ENCODE assay signal across 28 mouse cellular contexts in the genomic region with DNA sequence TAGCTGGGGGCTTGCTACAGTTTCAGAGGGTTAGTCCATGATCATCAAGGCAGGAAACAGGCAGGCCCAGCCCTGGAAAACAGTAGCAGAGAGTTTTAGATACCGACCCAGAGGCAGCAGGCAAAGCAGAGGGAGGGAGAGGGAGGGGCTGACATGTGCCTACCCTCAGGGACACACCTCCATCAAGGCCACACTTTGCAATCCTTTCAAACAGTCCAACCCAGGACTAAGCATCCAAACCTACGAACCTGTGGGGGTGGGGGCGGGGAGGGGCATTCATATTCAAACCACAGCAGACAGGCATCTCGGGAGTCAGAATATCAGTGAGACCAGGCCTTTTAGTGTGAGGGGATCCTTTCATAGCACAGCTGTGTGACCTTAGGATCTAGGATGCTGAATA.
DNase-seq lines count a peak whose midpoint lies in the region; ATAC-seq lines count a peak whose summit lies in the region.
"Had no signal": no experiment of that assay in that cellular context is flagged by ENCODE, and none has a peak within 500 bp of the region (broad histone marks: within the 10 kb centered on the region; RNA-seq: fewer than 3 reads in every experiment).

No protein-coding gene starts in this region.

- H3K9me3 ChIP-seq in forebrain, embryonic 12.5 days, result no peaks in the 10 kb centered on the region
- no peaks in the 10 kb centered on the region for H3K9me3 ChIP-seq in forebrain, embryonic 14.5 days (replicated peaks; ENCODE audit: control insufficient read depth, low read length)
- no peaks in the 10 kb centered on the region for H3K9me3 ChIP-seq in midbrain, embryonic 11.5 days (ENCODE audit: control insufficient read depth, low read length)
- no peaks in the 10 kb centered on the region for H3K9me3 ChIP-seq in midbrain, embryonic 13.5 days
- H3K9me3 ChIP-seq: embryonic facial prominence, embryonic 13.5 days; heart, embryonic 15.5 days; intestine, embryonic 15.5 days had no signal

- 0 out of 2 replicates have a peak, but pooled peaks have one; percentile 17 for ATAC-seq in forebrain, embryonic 12.5 days (ENCODE audit: low FRiP score)
- ATAC-seq in forebrain, embryonic 14.5 days, result no peak
- ATAC-seq in midbrain, embryonic 11.5 days (ENCODE audit: low FRiP score), result no peak
- no peak for ATAC-seq in midbrain, embryonic 13.5 days
- ATAC-seq: CD4-positive, CD25-positive, alpha-beta regulatory T cell, adult 4 months; forebrain, embryonic 16.5 days; hindbrain, embryonic 16.5 days had no signal

- 61% methylated on average over 4 of the region's 4 CpGs for WGBS in forebrain, embryonic 12.5 days
- 67% methylated on average over 4 of the region's 4 CpGs for WGBS in forebrain, embryonic 14.5 days
- 65% methylated on average over 4 of the region's 4 CpGs for WGBS in midbrain, embryonic 11.5 days
- WGBS in midbrain, embryonic 13.5 days, result 68% methylated on average over 4 of the region's 4 CpGs

- no peaks in the 10 kb centered on the region for H3K27me3 ChIP-seq in forebrain, embryonic 12.5 days
- H3K27me3 ChIP-seq in forebrain, embryonic 14.5 days (replicated peaks; ENCODE audit: control insufficient read depth, insufficient read depth, low read length), result no peaks in the 10 kb centered on the region
- no peaks in the 10 kb centered on the region for H3K27me3 ChIP-seq in midbrain, embryonic 11.5 days (ENCODE audit: control insufficient read depth, insufficient read depth, low read length)
- no peaks in the 10 kb centered on the region for H3K27me3 ChIP-seq in midbrain, embryonic 13.5 days
- H3K27me3 ChIP-seq: embryonic facial prominence, embryonic 13.5 days; heart, embryonic 12.5 days; heart, embryonic 15.5 days; intestine, embryonic 15.5 days had no signal

- H3K36me3 ChIP-seq in forebrain, embryonic 12.5 days (replicated peaks), result no peaks in the 10 kb centered on the region
- H3K36me3 ChIP-seq in forebrain, embryonic 14.5 days (ENCODE audit: control insufficient read depth, insufficient read depth, low read length), result no peaks in the 10 kb centered on the region
- no peaks in the 10 kb centered on the region for H3K36me3 ChIP-seq in midbrain, embryonic 11.5 days (ENCODE audit: control insufficient read depth, insufficient read depth, low read length)
- no peaks in the 10 kb centered on the region for H3K36me3 ChIP-seq in midbrain, embryonic 13.5 days
- H3K36me3 ChIP-seq: embryonic facial prominence, embryonic 13.5 days; heart, embryonic 15.5 days; intestine, embryonic 15.5 days had no signal

- no peak overlapping the region for H3K27ac ChIP-seq in forebrain, embryonic 12.5 days
- no peak overlapping the region for H3K27ac ChIP-seq in forebrain, embryonic 14.5 days (ENCODE audit: low read depth, low read length)
- H3K27ac ChIP-seq in midbrain, embryonic 11.5 days (ENCODE audit: low read depth, low read length), result no peak overlapping the region
- H3K27ac ChIP-seq in midbrain, embryonic 13.5 days, result no peak overlapping the region
- H3K27ac ChIP-seq: embryonic facial prominence, embryonic 13.5 days; gastrocnemius, adult 2 months; heart, embryonic 15.5 days; intestine, embryonic 15.5 days had no signal

- no peak overlapping the region for H3K9ac ChIP-seq in forebrain, embryonic 12.5 days
- no peak overlapping the region for H3K9ac ChIP-seq in forebrain, embryonic 14.5 days (ENCODE audit: low read length)
- no peak overlapping the region for H3K9ac ChIP-seq in midbrain, embryonic 11.5 days (ENCODE audit: low read length)
- no peak overlapping the region for H3K9ac ChIP-seq in midbrain, embryonic 13.5 days (replicated peaks)
- H3K9ac ChIP-seq: embryonic facial prominence, embryonic 13.5 days; heart, embryonic 12.5 days; heart, embryonic 15.5 days; intestine, embryonic 15.5 days had no signal

- DNase-seq in forebrain, embryonic 14.5 days (ENCODE audit: low spot score), result no peak
- peak; percentile 59 for DNase-seq in midbrain, embryonic 11.5 days (ENCODE audit: low spot score, missing footprints)
- DNase-seq in testis, postnatal 10 days (ENCODE audit: low spot score), result peak; percentile 31
- no peak for DNase-seq in testis, postnatal 14 days (ENCODE audit: low spot score)
- DNase-seq in ZHBTc4 (ENCODE audit: low read depth, low spot score), result peak; percentile 72
- DNase-seq in frontal cortex, adult 2 months (ENCODE audit: extremely low spot score in 1 of 2, low spot score in 1 of 2), result no peak
- DNase-seq: adrenal gland, adult 8-10 months; adrenal gland, postnatal 25 days; cerebellum, adult 11-12 months; cerebellum, adult 8-10 months; cerebellum, postnatal 10 days; cerebellum, postnatal 36 days; gastrocnemius, adult 2 months; gastrocnemius, postnatal 14 days; heart, adult 18-20 months; heart, postnatal 14 days; heart, postnatal 4 days; kidney, adult 11 months had no signal

- no peak overlapping the region for H3K4me3 ChIP-seq in forebrain, embryonic 12.5 days (replicated peaks)
- H3K4me3 ChIP-seq in forebrain, embryonic 14.5 days (ENCODE audit: low read depth, low read length), result no peak overlapping the region
- no peak overlapping the region for H3K4me3 ChIP-seq in midbrain, embryonic 11.5 days (ENCODE audit: low read depth, low read length)
- no peak overlapping the region for H3K4me3 ChIP-seq in midbrain, embryonic 13.5 days (replicated peaks)
- H3K4me3 ChIP-seq: embryonic facial prominence, embryonic 13.5 days; erythroblast, embryonic 14.5 days; gastrocnemius, adult 2 months; heart, embryonic 12.5 days; heart, embryonic 15.5 days; intestine, embryonic 15.5 days had no signal

- H3K4me2 ChIP-seq in forebrain, embryonic 12.5 days, result no peak overlapping the region
- H3K4me2 ChIP-seq in forebrain, embryonic 14.5 days (ENCODE audit: low read length), result no peak overlapping the region
- no peak overlapping the region for H3K4me2 ChIP-seq in midbrain, embryonic 11.5 days
- H3K4me2 ChIP-seq in midbrain, embryonic 13.5 days (replicated peaks), result no peak overlapping the region
- H3K4me2 ChIP-seq: embryonic facial prominence, embryonic 13.5 days; heart, embryonic 12.5 days; heart, embryonic 15.5 days; intestine, embryonic 15.5 days had no signal

- no peaks in the 10 kb centered on the region for H3K4me1 ChIP-seq in forebrain, embryonic 12.5 days
- no peaks in the 10 kb centered on the region for H3K4me1 ChIP-seq in forebrain, embryonic 14.5 days (ENCODE audit: control insufficient read depth, insufficient read depth, low read length)
- no peaks in the 10 kb centered on the region for H3K4me1 ChIP-seq in midbrain, embryonic 11.5 days (ENCODE audit: control insufficient read depth, insufficient read depth, low read length)
- no peaks in the 10 kb centered on the region for H3K4me1 ChIP-seq in midbrain, embryonic 13.5 days (replicated peaks)
- H3K4me1 ChIP-seq: embryonic facial prominence, embryonic 13.5 days; heart, embryonic 12.5 days; heart, embryonic 15.5 days; intestine, embryonic 15.5 days had no signal

Comparison
In these comparisons a context has a peak if more than half of its experiments do, and no peak if none do; other contexts are left out.
1. DNase-seq: peak in midbrain, embryonic 11.5 days (single experiment), testis, postnatal 10 days (single experiment) and ZHBTc4 (single experiment); none in forebrain, embryonic 14.5 days (single experiment), testis, postnatal 14 days (single experiment) and frontal cortex, adult 2 months (0 of 2).